Mouse (Mus musculus): ENCODE results near the gene Cox19.

Cox19 gene

DNA sequence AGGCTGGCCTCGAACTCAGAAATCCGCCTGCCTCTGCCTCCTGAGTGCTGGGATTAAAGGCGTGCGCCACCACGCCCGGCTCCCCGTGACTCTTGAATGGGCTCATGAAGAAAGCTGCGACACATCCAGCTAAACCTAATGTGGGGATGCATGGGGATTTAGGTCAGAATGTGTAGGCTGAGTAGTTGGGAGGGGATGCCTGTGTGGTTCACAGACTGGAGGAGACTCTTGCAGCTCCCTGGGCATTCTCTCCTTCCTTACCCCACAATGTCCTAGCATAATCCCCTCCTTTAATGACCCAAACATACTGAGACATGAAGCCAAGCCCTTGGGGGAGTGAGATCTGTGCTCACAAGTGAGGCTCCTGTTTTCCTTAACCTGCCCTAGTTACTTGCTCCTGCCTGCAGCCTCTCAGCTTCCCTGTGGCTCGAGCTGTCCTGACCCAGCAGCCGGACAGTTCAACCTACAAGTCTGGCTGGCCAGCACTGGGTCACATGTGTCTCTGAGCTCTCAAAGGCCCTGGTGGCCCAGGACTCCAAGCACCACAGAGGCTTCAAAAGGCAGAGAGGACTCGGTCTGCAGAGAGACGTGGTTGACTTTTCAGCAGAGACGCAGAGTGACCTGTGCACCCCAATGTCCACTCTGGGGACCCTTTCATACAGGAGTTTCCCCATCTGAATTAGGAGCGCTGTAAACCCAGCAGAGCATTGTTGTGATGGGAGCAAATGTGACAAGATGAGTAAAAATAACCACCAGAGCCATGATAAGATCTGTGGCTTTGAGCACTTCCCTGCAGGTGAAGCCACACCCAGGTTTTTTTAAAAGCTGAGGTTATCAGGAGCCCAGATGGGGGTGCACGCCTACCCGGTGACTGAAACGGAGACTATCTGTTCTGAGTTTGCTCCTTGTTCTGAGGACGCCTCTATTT, 30.6 kb upstream of the Cox19 start:
- peak; percentile 45 for DNase-seq

- DNase-seq = peak; percentile 98
Observed at GRCm38 (mm10) chr5:139380385-139381248, 29.4 kb upstream of the Cox19 start.

GRCm38 (mm10) chr5:139379771-139380384, 28.7 kb upstream of the Cox19 start:
- no peak for DNase-seq

DNA sequence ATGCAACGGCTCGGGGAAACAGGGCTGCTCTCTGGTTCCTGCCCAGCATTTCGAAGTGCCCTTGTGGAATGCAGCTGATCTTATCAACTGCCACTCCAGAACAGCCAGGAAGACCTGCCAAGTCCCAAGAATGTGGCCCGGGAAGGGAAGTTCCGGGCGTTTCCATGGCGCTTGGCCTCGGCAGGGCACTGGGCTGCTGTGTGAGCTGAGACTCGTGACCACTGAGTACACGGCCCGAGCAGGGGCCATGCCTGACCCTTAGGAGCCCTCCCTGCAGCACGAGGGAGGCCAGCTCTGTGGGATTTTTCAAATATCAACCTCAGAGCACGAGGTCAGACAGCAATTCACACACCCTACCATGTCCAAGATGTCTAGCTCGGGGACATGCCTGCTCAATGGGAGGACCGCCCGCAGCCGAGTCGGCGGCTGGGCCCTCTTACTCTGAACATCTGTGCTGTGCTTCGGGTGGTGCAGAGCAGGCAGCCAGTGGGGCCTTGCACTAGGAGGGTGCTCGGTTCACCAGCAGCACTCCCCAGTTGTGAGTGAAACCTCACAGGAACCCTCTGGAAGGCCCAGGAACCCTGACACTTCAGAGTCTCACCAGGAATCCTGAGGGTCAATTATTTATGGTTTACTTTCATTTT, 27.9 kb upstream of the Cox19 start:
- DNase-seq = peak; percentile 91

DNA sequence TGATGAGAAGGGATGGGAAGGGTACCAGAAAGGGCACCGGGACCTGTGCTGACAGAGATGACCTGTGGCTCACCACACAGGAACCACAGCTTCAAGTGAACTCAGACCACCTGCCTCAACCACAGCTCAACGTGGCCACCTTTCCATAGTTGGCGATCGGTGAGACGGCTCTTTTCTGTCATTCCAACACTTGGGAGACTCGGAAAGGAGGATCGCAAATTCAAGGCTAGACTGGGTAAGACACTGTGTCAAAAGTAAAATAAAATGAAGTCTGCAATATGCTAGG, 27.0 kb upstream of the Cox19 start:
- DNase-seq = no peak

DNA sequence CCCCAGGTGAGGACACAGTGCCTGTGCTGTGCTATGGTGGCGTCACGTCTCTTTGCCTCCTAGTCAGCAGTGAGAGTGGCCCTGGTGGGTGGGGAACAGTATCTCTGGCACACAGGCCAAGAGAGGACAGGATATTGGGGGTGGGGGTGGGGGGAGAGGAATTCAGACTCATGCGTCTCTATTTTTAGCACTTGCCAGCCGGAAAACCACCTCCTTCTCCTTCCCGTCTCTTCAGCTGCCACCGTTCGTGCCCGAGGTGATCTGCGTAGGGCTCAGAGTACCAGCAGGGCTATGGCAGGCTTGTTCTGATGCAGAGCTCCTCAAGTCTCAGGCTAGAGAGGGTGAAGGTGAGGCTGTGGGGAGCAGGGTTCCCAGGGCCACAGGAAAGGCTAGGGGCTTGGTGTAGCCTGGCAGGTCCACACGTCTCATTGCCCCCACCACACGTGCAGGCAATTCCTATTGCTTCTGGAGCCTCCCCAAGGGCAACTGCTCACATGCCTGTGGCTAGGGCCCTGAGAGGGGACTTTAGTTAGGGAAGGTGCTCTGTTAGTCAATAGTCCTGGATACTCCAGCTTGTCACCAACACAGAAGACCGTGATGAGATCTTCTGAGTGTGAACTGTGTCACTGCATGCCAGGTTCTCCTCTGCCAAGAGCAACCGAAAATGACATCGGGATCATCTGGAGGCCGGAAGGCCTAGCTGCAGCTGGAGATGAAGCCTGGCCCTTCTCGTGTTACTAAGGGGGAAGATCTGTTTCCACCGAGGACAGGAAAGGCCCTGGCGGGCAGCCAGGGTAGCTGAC, 26.5 kb upstream of the Cox19 start, which contains the start of gene Gpr146:
Gene Gpr146, plus strand, starts transcription at position 230 of the 803 bp plus-strand sequence.
- peak; percentile 76 for DNase-seq

DNA sequence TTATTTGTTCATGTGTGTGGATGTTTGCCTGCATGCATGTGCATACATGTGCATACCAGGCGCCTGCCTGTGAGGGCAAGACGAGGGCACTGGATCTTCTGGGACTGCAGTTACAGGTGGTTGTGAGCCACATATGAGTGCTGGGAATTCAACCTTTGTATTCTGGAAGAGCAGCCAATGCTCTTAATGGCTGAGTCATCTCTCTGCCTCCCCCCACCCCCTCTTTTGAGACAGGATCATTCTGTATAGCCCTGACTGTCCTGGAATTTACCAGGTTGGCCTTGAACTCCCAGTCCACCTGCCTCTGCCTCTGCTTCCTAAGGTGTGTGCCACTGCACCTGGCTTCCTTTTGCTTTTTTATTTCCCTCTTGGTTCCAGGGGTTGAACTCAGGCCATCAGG, 23.6 kb upstream of the Cox19 start:
- no peak for DNase-seq

DNA sequence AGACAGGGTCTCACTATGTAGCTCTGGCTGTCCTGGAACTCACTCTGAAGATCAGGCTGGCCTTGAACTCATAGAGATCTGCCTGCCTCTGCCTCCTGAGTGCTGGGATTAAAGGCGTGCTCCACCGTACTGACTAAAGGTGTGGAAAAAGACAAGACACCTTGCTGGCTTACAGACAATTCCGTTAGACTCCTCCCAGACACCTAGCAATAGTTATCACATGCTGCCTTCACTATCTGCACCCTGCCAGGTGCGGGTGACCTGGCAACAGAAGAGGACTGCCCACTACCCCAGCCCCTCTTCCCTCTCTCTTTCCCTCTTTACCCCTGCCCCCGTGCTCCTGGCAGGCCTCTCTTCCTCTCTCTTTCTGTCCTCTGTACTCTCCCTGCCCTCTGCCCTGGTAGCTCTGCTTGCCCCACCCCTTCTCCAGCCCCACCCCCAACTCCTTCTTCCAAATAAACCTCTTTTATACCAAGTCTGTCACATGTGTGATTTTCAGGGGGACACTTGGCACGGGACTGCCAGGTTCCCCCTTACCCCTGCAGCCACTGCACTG, 22.7 kb upstream of the Cox19 start:
- DNase-seq = peak; percentile 45

DNA sequence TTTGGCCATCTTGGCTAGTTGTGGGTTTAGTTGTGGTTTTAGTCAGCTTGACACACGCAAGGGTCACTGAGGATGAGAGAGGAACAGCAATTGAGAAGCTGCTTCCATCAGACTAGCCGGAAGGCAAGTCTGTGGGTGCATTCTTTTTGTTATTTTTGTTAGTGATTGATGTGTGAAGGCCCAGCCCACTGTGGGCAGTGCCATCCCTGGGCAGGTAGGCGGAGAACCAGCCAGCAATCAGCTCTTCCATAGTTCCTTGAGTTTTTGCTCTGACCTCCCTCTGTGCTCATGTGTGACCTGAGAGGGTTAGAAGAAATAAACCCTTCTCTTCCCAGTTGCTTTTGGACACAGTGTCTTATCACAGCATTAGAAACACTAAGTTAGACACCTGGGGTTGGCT, 21.9 kb upstream of the Cox19 start:
- no peak for DNase-seq

- peak; percentile 95 for DNase-seq
Observed at GRCm38 (mm10) chr5:139371631-139372401, 20.6 kb upstream of the Cox19 start.

DNA sequence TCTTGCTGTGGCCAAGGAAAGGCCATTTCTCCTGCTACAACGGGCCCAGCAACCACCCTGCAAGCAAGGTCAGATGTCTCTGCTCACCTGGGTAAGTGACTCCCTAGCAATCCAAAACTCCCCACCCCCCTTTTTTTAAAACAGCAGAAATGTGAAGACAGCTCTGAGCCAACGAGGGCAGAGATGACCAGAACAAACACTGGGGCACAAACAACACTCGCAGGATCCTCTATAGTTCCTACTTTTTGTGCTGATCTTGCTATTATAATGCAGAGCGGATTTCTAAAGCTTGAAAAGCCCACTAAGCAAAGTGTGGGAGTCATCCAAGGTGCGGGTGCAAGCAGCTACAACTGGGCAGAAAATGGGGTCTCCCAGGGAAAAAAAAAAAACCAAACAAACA, 19.9 kb upstream of the Cox19 start:
- DNase-seq = no peak

- DNase-seq = no peak
Observed at GRCm38 (mm10) chr5:139370336-139370735, 19.1 kb upstream of the Cox19 start.

GRCm38 (mm10) chr5:139368638-139369320, 17.6 kb upstream of the Cox19 start:
- DNase-seq = peak; percentile 74

DNA sequence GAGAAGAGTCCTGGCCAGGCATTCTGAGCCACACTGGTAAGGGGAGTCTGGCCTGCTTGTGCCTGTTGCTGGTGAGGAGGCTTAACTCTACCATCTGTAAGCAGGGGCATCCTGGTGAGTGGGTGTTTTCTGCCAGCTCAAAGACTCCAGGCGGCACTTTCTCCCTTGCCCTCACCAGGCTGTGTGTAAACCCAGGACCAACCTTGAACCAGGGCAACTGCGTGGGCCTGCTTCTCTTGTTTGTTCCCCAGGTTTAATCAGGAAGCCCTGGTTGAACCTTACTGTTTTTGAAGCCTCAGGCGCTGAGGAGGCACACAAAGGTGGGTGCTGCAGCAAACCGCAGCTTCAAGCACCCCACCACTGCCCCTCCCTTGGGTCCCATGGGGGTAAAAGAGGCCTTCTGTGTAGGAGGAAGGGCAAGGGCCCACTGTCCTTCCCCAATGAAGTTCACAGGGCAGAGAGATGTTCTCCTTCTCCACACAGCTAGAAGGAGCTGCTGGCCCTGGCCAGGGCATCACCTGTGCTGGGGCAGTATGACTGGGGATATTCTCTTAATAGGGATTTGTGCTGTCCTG, 16.8 kb upstream of the Cox19 start:
- peak; percentile 21 for DNase-seq

DNA sequence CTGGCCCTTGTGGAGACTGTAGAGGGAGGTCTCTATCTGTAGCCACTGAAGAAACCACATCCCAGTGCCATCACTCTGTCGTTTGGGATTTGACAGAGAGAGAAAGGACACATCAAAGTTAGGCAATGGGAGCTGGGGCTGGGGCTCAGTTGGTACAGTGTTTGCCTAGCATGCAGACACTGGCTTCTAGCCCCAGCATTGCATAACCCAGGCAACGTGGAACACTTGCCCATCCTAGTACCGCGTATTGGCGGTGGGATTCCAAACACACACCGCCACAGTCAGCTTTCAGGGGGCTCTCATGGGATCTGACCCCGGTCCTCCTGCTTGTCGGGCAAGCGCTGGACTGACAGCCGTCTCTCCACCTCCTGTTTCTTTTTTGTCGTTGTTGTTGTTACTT, 15.3 kb upstream of the Cox19 start:
- DNase-seq = no peak

- DNase-seq = no peak
Observed at GRCm38 (mm10) chr5:139365827-139366226, 14.6 kb upstream of the Cox19 start.

DNA sequence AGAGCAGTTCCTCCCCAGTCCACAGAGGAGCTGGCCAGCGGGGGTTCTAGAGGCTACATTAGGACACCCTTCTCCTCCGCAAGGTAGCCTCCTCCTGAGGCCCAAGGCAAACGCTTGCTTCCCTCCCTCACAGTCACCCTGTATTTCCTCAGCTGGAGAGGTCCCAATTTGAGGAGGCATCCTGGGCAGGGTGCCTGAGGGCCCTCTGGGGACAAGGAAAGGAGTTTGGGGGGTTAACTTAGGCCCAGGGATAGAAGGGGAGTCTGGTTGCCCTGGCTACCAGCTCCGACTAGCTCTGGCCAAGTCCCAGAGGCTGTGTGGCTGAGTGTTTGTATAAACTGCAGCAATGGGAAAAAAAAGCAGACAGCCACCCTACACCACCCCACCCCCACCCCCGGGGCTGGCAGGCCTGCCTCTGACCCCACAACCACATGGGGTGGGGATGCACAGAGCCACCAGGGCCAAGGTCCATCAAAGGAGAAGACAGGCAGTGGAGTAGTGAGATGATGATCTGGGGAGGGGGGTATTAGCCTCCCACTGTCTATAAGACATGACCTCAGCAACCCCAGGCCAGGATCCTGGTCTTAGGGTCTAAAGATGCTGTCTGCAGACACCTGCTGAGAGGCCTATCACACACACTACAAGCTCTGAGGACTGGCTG, 13.8 kb upstream of the Cox19 start:
- peak; percentile 26 for DNase-seq

- DNase-seq = peak; percentile 97
Observed at GRCm38 (mm10) chr5:139364260-139364910, 13.2 kb upstream of the Cox19 start.

GRCm38 (mm10) chr5:139363858-139364257, 12.6 kb upstream of the Cox19 start:
- no peak for DNase-seq
